Mouse (Mus musculus) kidney, postnatal 0 days (tissue): ENCODE measurements around the gene Bst2. TPM values are rescaled to one million over a fixed set of nuclear protein-coding genes. Genes with fewer than 3 reads are reported as not detected.
"Not testable (repeated sequence)": the region's sequence is repeated elsewhere in the genome, so short reads cannot be mapped to it uniquely, and the experiment has no call there.

Experiments used
- ATAC-seq: fragments of 200-750 bp; cut with Nextera tagmentation; replicated peaks from 2 replicates; pipeline ENCODE4 v1.8.0; 2017; ENCODE audit warnings: low read depth, moderate number of reproducible peaks, moderate TSS enrichment, moderate library complexity; ENCODE audit not compliant: low FRiP score
- DNase-seq: peaks from one replicate; pipeline ENCODE4 v3.0.0-alpha.2; 2016; ENCODE audit warnings: low spot score
- H3K27ac ChIP-seq: fragments of 300-500 bp; sonication (generic); 2 replicates; pipeline ENCODE4 v1.5.1; 2014; ENCODE audit warnings: mild to moderate bottlenecking
- H3K27me3 ChIP-seq: fragments of 300-500 bp; sonication (generic); 2 replicates; pipeline ENCODE4 v1.6.1; 2014; ENCODE audit warnings: low read length, mixed read lengths; ENCODE audit not compliant: insufficient read depth
- H3K36me3 ChIP-seq: fragments of 300-500 bp; sonication (generic); 2 replicates; pipeline ENCODE4 v1.6.1; 2014; ENCODE audit warnings: low read length, mixed read lengths; ENCODE audit not compliant: insufficient read depth
- H3K4me1 ChIP-seq: fragments of 300-500 bp; sonication (generic); replicated peaks from 2 replicates; pipeline ENCODE4 v1.6.1; 2014; ENCODE audit warnings: antibody characterized with exemption, low read length, mixed read lengths; ENCODE audit not compliant: insufficient read depth
- H3K4me2 ChIP-seq: fragments of 300-500 bp; sonication (generic); 2 replicates; pipeline ENCODE4 v1.6.1; 2014; ENCODE audit warnings: mild to moderate bottlenecking, low read length, moderate library complexity, mixed read lengths
- H3K4me3 ChIP-seq: fragments of 300-500 bp; sonication (generic); replicated peaks from 2 replicates; pipeline ENCODE4 v1.5.1; 2014; ENCODE audit warnings: low read depth, low read length
- H3K9ac ChIP-seq: fragments of 300-500 bp; sonication (generic); 2 replicates; pipeline ENCODE4 v1.6.1; 2014; ENCODE audit warnings: low read depth, low read length
- H3K9me3 ChIP-seq: fragments of 300-500 bp; sonication (generic); replicated peaks from 2 replicates; pipeline ENCODE4 v1.6.1; 2016; ENCODE audit warnings: low read length, inconsistent platforms, mixed read lengths
- CTCF ChIP-seq: IDR thresholded peaks from 2 replicates; pipeline ENCODE4 v1.5.1; 2016; ENCODE audit warnings: antibody characterized with exemption, low read depth, mild to moderate bottlenecking, moderate library complexity
- WGBS: fragments of 180-500 bp; shearing (Covaris S2); extraction: QIAGEN DNeasy Blood & Tissue Kit; methylation state at CpG from one replicate; pipeline ENCODE4 v1.1.7; 2014; 5-methylcytosine and 5-hydroxymethylcytosine counted together
- polyA plus RNA-seq: library from polyadenylated mRNA; unstranded; fragments of >200 nt; fragmentation: Nextera tagmentation; extraction: Ambion mirVana; gene quantifications from 2 replicates; pipeline ENCODE4 v1.2.1, GENCODE M21; 2015

Bst2 gene
- polyA plus RNA-seq, 1 experiment from 2014 or later: 124 TPM

- Histone ChIP-seq H3K27me3 (no peaks in the 10 kb centered on the region), H3K4me3 (peak within 1 kb of the TSS; percentile 70), H3K4me2 (peak within 1 kb of the TSS; percentile 68), H3K9me3 (no peaks in the 10 kb centered on the region), H3K9ac (peak within 1 kb of the TSS; percentile 62), H3K4me1 (peaks cover 9% of the 10 kb centered on the region; the same call in 1 of the 2 replicates), H3K27ac (peak within 1 kb of the TSS; percentile 69), H3K36me3 (peaks cover 20% of the 10 kb centered on the region)
- peak; percentile 96 for ATAC-seq
- WGBS: under 1% methylated on average over 55 of the region's 55 CpGs
- DNase-seq: peak; percentile 100
- no peak for TF ChIP-seq CTCF
Observed at GRCm38 (mm10) chr8:71542632-71543343, 5.5 kb upstream of the Bst2 start, which contains the start of gene Mvb12a. Mvb12a (plus strand) TSS chr8:71542922.

- Histone ChIP-seq H3K4me3 (peak overlapping the region; percentile 50; the same call in 1 of the 2 replicates), H3K36me3 (no peaks in the 10 kb centered on the region), H3K4me2 (peak overlapping the region; percentile 65), H3K27ac (no peak overlapping the region), H3K9me3 (no peaks in the 10 kb centered on the region), H3K4me1 (peaks cover 18% of the 10 kb centered on the region), H3K27me3 (no peaks in the 10 kb centered on the region), H3K9ac (0 out of 2 replicates have a peak overlapping the region, but pooled peaks have one; percentile 62)
- no peak for TF ChIP-seq CTCF
- DNase-seq (no peak), ATAC-seq (no peak)
- 73% methylated on average over 5 of the region's 5 CpGs for WGBS
Observed at GRCm38 (mm10) chr8:71535663-71536062, 1.6 kb downstream of the Bst2 start.

GRCm38 (mm10) chr8:71534263-71534810 lies 2.9 kb downstream of the Bst2 start:
- DNase-seq (no peak), ATAC-seq (no peak)
- no peaks in the 10 kb centered on the region for H3K9me3 ChIP-seq
- 0 out of 2 replicates have a peak overlapping the region, but pooled peaks have one; percentile 19 for H3K27ac ChIP-seq
- no peak overlapping the region for H3K4me3 ChIP-seq
- peaks cover 21% of the 10 kb centered on the region for H3K4me1 ChIP-seq
- no peak overlapping the region for H3K4me2 ChIP-seq
- H3K9ac ChIP-seq: no peak overlapping the region
- no peaks in the 10 kb centered on the region for H3K27me3 ChIP-seq
- 40% methylated on average over 3 of the region's 3 CpGs for WGBS
- no peaks in the 10 kb centered on the region for H3K36me3 ChIP-seq
- peak; percentile 38 for TF ChIP-seq CTCF

GRCm38 (mm10) chr8:71530735-71531467 lies 6.4 kb downstream of the Bst2 start:
- not testable (repeated sequence) for H3K9ac ChIP-seq, H3K4me3 ChIP-seq, H3K36me3 ChIP-seq, H3K4me2 ChIP-seq, H3K27me3 ChIP-seq, ATAC-seq, H3K9me3 ChIP-seq
- 0 out of 2 replicates have a peak overlapping the region, but pooled peaks have one; percentile 6 for H3K27ac ChIP-seq
- peaks cover 11% of the 10 kb centered on the region; the same call in 1 of the 2 replicates for H3K4me1 ChIP-seq
- peak; percentile 74 for DNase-seq
- peak; percentile 60 for TF ChIP-seq CTCF
- WGBS: 49% methylated on average over 5 of the region's 12 CpGs

- no peak overlapping the region for H3K9ac ChIP-seq
- no peaks in the 10 kb centered on the region for H3K36me3 ChIP-seq
- H3K27ac ChIP-seq: peak overlapping the region; percentile 78
- ATAC-seq: 0 out of 2 replicates have a peak, but pooled peaks have one; percentile 31
- no peaks in the 10 kb centered on the region for H3K27me3 ChIP-seq
- TF ChIP-seq CTCF: no peak
- DNase-seq: peak; percentile 72
- no peak overlapping the region for H3K4me3 ChIP-seq
- H3K4me1 ChIP-seq: peaks cover 9% of the 10 kb centered on the region
- no peak overlapping the region for H3K4me2 ChIP-seq
- WGBS: 62% methylated on average over 11 of the region's 11 CpGs
- no peaks in the 10 kb centered on the region for H3K9me3 ChIP-seq
Observed at GRCm38 (mm10) chr8:71528362-71529073, 8.7 kb downstream of the Bst2 start.
